Mouse (Mus musculus): ENCODE measurements around the gene Acsl5.

Acsl5 gene

DNA sequence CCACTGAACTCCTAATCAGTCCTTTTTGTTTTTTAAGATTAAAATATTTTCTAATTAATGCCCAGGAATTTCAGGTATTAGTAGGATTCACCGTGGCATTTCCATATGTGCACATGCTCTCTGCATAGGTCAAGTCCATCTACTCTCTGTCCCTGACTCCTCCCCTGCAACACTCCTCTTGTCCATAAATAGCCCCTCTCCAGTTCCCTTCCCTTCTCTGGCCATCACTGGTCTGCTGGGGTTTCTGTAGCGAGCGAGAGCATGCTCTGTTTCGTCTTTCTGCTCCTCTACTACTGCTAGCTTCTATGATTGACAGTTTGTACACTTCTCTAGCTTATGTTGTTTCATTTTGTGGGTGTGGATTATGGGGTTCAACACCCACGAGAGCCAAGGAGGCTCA, 80.0 kb downstream of the Acsl5 start:
- DNase-seq (ENCODE audit: low spot score in 2 of 2): no peak

- DNase-seq (ENCODE audit: low spot score in 2 of 2): peak; percentile 53 to 60
Observed at GRCm38 (mm10) chr19:55332641-55333268, 81.0 kb downstream of the Acsl5 start.

- DNase-seq (ENCODE audit: low spot score in 2 of 2): no peak
Observed at GRCm38 (mm10) chr19:55335881-55336280, 84.1 kb downstream of the Acsl5 start.

DNA sequence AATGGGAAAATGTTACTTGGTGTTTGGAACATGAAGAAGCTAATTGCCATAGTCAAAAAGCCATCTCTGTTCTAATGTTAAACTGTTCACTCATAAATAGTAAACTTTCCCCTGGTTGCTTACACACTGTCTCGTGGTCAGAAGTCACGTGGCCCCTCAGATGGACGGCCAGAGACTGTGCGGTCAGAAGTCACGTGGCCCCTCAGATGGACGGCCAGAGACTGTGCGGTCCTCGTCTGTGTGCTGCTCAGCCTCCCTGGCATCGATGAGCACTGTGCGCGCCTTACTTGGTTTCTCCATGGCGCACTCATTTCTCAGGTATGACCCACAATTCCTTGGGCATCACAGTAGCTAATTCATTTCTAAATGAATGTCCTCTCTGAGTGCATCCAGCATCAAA, 84.7 kb downstream of the Acsl5 start:
- no peak for DNase-seq (ENCODE audit: low spot score in 2 of 2)

- DNase-seq (ENCODE audit: low spot score in 2 of 2): no peak
Observed at GRCm38 (mm10) chr19:55337066-55337465, 85.3 kb downstream of the Acsl5 start.

- no peak for DNase-seq (ENCODE audit: low spot score in 2 of 2)
Observed at GRCm38 (mm10) chr19:55337664-55338063, 85.9 kb downstream of the Acsl5 start.

DNA sequence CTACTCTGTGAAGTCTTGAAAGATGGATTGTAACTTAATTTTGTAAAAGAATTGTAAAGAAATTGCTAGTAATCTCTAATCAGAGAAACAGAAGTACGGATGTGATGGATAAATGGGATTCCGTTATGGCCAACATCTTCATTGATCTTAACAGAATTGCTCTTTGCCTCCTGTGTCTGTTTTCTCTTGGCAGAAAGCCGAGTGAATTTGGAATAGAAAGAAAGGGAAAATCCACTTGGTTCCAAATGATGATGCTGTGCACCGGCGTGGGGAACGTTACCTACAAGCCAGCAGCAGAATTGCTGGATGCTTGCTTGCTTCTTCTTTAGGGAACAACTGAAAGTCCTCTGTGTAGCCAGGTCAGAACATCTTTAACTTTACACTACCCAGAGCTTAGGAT, 88.8 kb downstream of the Acsl5 start:
- DNase-seq (ENCODE audit: low spot score in 2 of 2): no peak

GRCm38 (mm10) chr19:55341377-55341776, 89.6 kb downstream of the Acsl5 start:
- DNase-seq (ENCODE audit: low spot score in 2 of 2): no peak

DNA sequence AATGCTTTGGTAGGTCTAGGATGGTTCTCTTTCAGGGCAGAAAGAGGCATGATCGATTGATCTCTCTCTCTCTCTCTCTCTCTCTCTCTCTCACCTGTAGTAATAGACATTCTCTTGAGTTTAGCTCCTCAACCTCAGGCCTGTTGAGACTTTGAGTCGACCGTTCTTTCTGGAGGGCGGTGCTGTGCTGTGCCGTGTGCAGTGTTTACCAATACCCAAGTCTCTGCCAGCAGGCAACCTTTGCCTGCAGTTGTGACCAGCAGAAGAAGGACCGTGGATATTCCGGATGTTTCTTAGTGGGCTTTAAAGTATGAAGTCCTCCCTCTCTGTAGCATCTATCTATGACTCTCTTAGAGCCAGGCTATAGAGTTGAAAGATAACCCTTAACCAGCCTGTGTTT, 90.7 kb downstream of the Acsl5 start:
- no peak for DNase-seq (ENCODE audit: low spot score in 2 of 2)

DNA sequence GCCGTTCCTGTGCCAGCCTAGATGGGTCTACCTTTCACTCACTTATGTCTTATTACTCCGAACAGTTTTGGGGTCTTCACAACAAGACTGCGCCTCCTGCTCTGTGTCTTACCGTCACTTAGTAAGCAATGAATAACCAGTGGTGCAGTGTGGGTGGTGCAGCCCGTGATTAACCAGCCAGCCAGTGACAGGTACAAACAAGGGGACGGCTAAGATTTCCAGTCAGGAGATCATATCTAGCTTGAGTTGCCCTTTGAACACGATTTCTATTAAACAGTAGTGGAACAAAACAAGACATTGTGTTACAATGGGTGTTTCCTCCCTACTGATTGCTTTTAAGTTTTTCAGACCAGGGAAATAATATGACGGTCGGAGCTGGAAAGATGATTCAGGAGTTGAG, 91.5 kb downstream of the Acsl5 start:
- no peak for DNase-seq (ENCODE audit: low spot score in 2 of 2)

Data from frontal cortex, postnatal 10 days (tissue).